Mouse (Mus musculus): Measurements from ENCODE around the gene Ahdc1. TPM values are rescaled to one million over a fixed set of nuclear protein-coding genes. Genes with fewer than 3 reads are reported as not detected.

Gene Ahdc1
- polyA plus RNA-seq, 1 experiment from 2014 or later, result 2.4 TPM

GRCm38 (mm10) chr4:133047353-133048105 is 36.5 kb downstream of the Ahdc1 start:
- Histone ChIP-seq H3K9ac (ENCODE audit: low read depth, low read length) (no peak overlapping the region), H3K36me3 (ENCODE audit: control insufficient read depth, insufficient read depth) (no peaks in the 10 kb centered on the region; the same call in 1 of the 2 replicates), H3K4me2 (replicated peaks; ENCODE audit: low read depth) (peak overlapping the region; percentile 13; the same call in 1 of the 2 replicates), H3K4me3 (ENCODE audit: low read depth, low read length) (no peak overlapping the region), H3K27me3 (replicated peaks; ENCODE audit: control insufficient read depth, insufficient read depth, low read length) (no peaks in the 10 kb centered on the region), H3K4me1 (replicated peaks; ENCODE audit: control insufficient read depth, insufficient read depth, low read length) (peaks cover 34% of the 10 kb centered on the region), H3K9me3 (ENCODE audit: control insufficient read depth) (no peaks in the 10 kb centered on the region), H3K27ac (ENCODE audit: low read depth, low read length) (no peak overlapping the region)
- ATAC-seq, result no peak
- 42% methylated on average over 16 of the region's 16 CpGs for WGBS
- TF ChIP-seq CTCF (IDR thresholded peaks at IDR 0.05; ENCODE audit: low read depth), result no peak

GRCm38 (mm10) chr4:133049071-133049920 is 38.2 kb downstream of the Ahdc1 start:
- peak overlapping the region; percentile 37; the same call in 1 of the 2 replicates for H3K9ac ChIP-seq (ENCODE audit: low read depth, low read length)
- TF ChIP-seq CTCF (IDR thresholded peaks at IDR 0.05; ENCODE audit: low read depth), result no peak

GRCm38 (mm10) chr4:133050196-133050836 is 39.3 kb downstream of the Ahdc1 start:
- Histone ChIP-seq H3K4me1 (replicated peaks; ENCODE audit: control insufficient read depth, insufficient read depth, low read length) (peaks cover 34% of the 10 kb centered on the region), H3K9me3 (ENCODE audit: control insufficient read depth) (no peaks in the 10 kb centered on the region), H3K27ac (ENCODE audit: low read depth, low read length) (0 out of 2 replicates have a peak overlapping the region, but pooled peaks have one; percentile 21), H3K36me3 (ENCODE audit: control insufficient read depth, insufficient read depth) (peaks cover 4% of the 10 kb centered on the region; the same call in 1 of the 2 replicates), H3K4me2 (replicated peaks; ENCODE audit: low read depth) (no peak overlapping the region), H3K27me3 (replicated peaks; ENCODE audit: control insufficient read depth, insufficient read depth, low read length) (no peaks in the 10 kb centered on the region), H3K9ac (ENCODE audit: low read depth, low read length) (0 out of 2 replicates have a peak overlapping the region, but pooled peaks have one; percentile 22), H3K4me3 (ENCODE audit: low read depth, low read length) (no peak overlapping the region)
- no peak for TF ChIP-seq CTCF (IDR thresholded peaks at IDR 0.05; ENCODE audit: low read depth)
- 57% methylated on average over 9 of the region's 9 CpGs for WGBS
- no peak for ATAC-seq

More at GRCm38 (mm10) chr4:133049071-133049920, 38.2 kb downstream of the Ahdc1 start:
- Histone ChIP-seq H3K36me3 (ENCODE audit: control insufficient read depth, insufficient read depth) (no peaks in the 10 kb centered on the region; the same call in 1 of the 2 replicates), H3K27me3 (replicated peaks; ENCODE audit: control insufficient read depth, insufficient read depth, low read length) (no peaks in the 10 kb centered on the region), H3K4me2 (replicated peaks; ENCODE audit: low read depth) (no peak overlapping the region), H3K4me1 (replicated peaks; ENCODE audit: control insufficient read depth, insufficient read depth, low read length) (peaks cover 34% of the 10 kb centered on the region), H3K27ac (ENCODE audit: low read depth, low read length) (no peak overlapping the region; the same call in 1 of the 2 replicates), H3K9me3 (ENCODE audit: control insufficient read depth) (no peaks in the 10 kb centered on the region), H3K4me3 (ENCODE audit: low read depth, low read length) (no peak overlapping the region)
- WGBS, result 62% methylated on average over 19 of the region's 19 CpGs
- no peak for ATAC-seq

- ATAC-seq, result no peak
- H3K4me3 ChIP-seq (ENCODE audit: low read depth, low read length), result no peak overlapping the region
- no peak overlapping the region; the same call in 1 of the 2 replicates for H3K4me2 ChIP-seq (replicated peaks; ENCODE audit: low read depth)
- TF ChIP-seq CTCF (IDR thresholded peaks at IDR 0.05; ENCODE audit: low read depth), result no peak
- no peaks in the 10 kb centered on the region for H3K27me3 ChIP-seq (replicated peaks; ENCODE audit: control insufficient read depth, insufficient read depth, low read length)
- no peaks in the 10 kb centered on the region for H3K9me3 ChIP-seq (ENCODE audit: control insufficient read depth)
- H3K4me1 ChIP-seq (replicated peaks; ENCODE audit: control insufficient read depth, insufficient read depth, low read length), result peaks cover 31% of the 10 kb centered on the region
- H3K27ac ChIP-seq (ENCODE audit: low read depth, low read length), result no peak overlapping the region
- peaks cover 5% of the 10 kb centered on the region; the same call in 1 of the 2 replicates for H3K36me3 ChIP-seq (ENCODE audit: control insufficient read depth, insufficient read depth)
- no peak overlapping the region for H3K9ac ChIP-seq (ENCODE audit: low read depth, low read length)
- WGBS, result 87% methylated on average over 6 of the region's 6 CpGs
Observed at GRCm38 (mm10) chr4:133050837-133051549, 39.9 kb downstream of the Ahdc1 start.

GRCm38 (mm10) chr4:133051550-133051865 is 40.4 kb downstream of the Ahdc1 start:
- Histone ChIP-seq H3K36me3 (ENCODE audit: control insufficient read depth, insufficient read depth) (peaks cover 5% of the 10 kb centered on the region; the same call in 1 of the 2 replicates), H3K4me2 (replicated peaks; ENCODE audit: low read depth) (peak overlapping the region; percentile 13; the same call in 1 of the 2 replicates), H3K9ac (ENCODE audit: low read depth, low read length) (no peak overlapping the region), H3K9me3 (ENCODE audit: control insufficient read depth) (no peaks in the 10 kb centered on the region), H3K27me3 (replicated peaks; ENCODE audit: control insufficient read depth, insufficient read depth, low read length) (no peaks in the 10 kb centered on the region), H3K4me1 (replicated peaks; ENCODE audit: control insufficient read depth, insufficient read depth, low read length) (peaks cover 32% of the 10 kb centered on the region), H3K27ac (ENCODE audit: low read depth, low read length) (no peak overlapping the region), H3K4me3 (ENCODE audit: low read depth, low read length) (no peak overlapping the region)
- no peak for TF ChIP-seq CTCF (IDR thresholded peaks at IDR 0.05; ENCODE audit: low read depth)
- ATAC-seq, result no peak
- WGBS, result 46% methylated on average over 14 of the region's 14 CpGs

All from intestine, postnatal 0 days (tissue).